Mouse (Mus musculus): ENCODE measurements around the gene Hbb-bs. TPM values are rescaled to one million over a fixed set of nuclear protein-coding genes. Genes with fewer than 3 reads are reported as not detected.
"Not testable (repeated sequence)": the region's sequence is repeated elsewhere in the genome, so short reads cannot be mapped to it uniquely, and the experiment has no call there.

The Hbb-bs gene
- polyA plus RNA-seq, 1 experiment from 2014 or later: 122,775 TPM

DNA sequence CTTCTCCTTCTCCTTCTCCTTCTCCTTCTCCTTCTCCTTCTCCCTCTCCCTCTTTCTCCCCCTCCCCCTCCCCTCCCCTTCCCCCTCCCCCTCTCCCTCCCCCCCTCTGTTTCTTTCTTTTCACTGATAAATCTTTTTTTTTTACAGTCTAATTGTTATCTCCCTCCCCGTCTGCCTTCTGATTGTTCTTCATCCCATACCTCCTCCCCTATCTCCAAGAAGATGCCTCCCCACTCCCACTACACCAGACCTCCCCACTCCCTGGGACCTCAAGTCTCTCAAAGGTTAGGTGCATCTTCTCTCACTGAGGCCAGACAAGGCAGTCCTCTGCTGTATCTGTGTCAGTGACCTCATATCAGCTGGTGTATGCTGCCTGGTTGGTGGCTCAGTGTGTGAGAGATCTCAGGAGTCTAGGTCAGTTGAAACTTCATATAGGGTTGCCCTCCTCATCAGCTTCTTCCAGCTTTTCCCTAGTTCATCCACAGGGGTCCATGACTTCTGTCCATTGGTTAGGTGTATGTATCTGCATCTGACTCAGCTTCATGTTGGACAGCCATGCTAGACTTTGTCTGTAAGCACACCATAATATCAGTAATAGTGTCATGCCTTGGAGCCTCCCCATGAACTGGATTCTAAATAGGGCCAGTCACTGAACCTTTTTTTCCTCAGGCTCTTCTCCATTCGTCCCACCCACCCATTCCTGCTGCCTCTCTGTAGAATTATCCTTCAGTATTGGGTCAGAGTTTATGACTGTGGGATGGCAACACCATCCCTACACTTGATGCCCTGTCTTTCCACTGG, 16.8 kb upstream of the Hbb-bs start:
- Histone ChIP-seq H3K27me3 (no peaks in the 10 kb centered on the region), H3K9ac (peak overlapping the region; percentile 24; the same call in 1 of the 2 replicates), H3K36me3 (replicated peaks) (no peaks in the 10 kb centered on the region), H3K9me3 (replicated peaks) (no peaks in the 10 kb centered on the region), H3K4me1 (replicated peaks) (peaks cover 38% of the 10 kb centered on the region), H3K4me3 (replicated peaks) (no peak overlapping the region), H3K4me2 (peak overlapping the region; percentile 30), H3K27ac (replicated peaks) (peak overlapping the region; percentile 72)
- ATAC-seq (ENCODE audit: insufficient read depth): peak; percentile 74
- WGBS (ENCODE audit: insufficient replicate concordance): 12% methylated on average over 1 of the region's 2 CpGs

DNA sequence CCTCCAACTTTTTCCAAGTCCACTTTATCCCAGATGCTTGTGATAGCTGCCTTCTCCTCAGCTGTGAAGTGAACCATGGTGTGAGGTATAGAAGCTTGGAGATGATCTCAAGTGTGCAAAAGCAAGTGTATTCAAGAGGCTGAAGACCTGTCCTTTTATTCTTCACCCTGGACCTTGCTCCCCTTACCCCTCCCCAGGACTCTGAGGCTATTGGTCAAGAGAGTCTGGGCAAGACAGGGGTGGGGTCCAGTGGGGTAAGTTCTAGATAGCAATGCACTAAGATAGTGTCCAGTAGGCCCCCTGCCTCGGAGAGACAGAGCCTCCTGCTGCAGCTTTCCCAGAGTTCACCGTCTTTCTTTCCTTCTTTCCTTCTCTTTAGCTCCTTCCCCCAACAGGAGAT, 15.1 kb upstream of the Hbb-bs start, which contains the start of gene Hbb-bh1:
Gene Hbb-bh1, minus strand, starts transcription at position 131 of the 400 bp plus-strand sequence.
- H3K4me2 ChIP-seq: no peak within 1 kb of the TSS
- no peak for ATAC-seq (ENCODE audit: insufficient read depth)

DNA sequence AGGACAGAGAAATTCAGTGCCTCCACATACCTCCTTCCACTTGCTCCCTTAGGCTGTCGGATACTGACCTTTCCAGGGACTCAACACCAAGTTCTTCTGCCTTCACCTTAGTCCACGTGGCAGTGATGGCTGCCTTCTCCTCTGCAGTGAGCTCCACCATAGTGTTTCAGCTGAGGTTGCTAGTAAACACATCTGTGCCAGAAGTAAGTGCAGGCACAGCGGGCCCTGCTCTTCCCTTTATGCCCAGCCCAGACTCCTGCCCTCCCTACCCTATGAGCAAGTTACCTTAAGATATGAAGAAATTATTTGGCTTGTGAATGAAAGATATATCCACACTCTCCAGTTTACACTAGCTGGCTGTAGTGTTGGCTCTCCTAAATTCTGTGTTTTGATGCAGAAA, 12.4 kb upstream of the Hbb-bs start, which contains the start of gene Hbb-bh2:
Gene Hbb-bh2, minus strand, starts transcription at position 253 of the 400 bp plus-strand sequence.
- no peak within 1 kb of the TSS for H3K4me3 ChIP-seq (replicated peaks)
- peaks cover 29% of the 10 kb centered on the region for H3K4me1 ChIP-seq (replicated peaks)
- ATAC-seq (ENCODE audit: insufficient read depth): peak; percentile 20; the same call in 1 of the 2 replicates
- H3K27me3 ChIP-seq: no peaks in the 10 kb centered on the region
- H3K9me3 ChIP-seq (replicated peaks): no peaks in the 10 kb centered on the region
- no peak within 1 kb of the TSS for H3K4me2 ChIP-seq
- no peaks in the 10 kb centered on the region for H3K36me3 ChIP-seq (replicated peaks)
- H3K9ac ChIP-seq: peak within 1 kb of the TSS; percentile 19; the same call in 1 of the 2 replicates
- WGBS (ENCODE audit: insufficient replicate concordance): 60% methylated on average over 3 of the region's 3 CpGs
- peak within 1 kb of the TSS; percentile 67 for H3K27ac ChIP-seq (replicated peaks)

More for the DNA sequence above, 15.1 kb upstream of the Hbb-bs start, which contains the start of gene Hbb-bh1:
- H3K9me3 ChIP-seq (replicated peaks): no peaks in the 10 kb centered on the region
- no peaks in the 10 kb centered on the region for H3K27me3 ChIP-seq
- H3K36me3 ChIP-seq (replicated peaks): no peaks in the 10 kb centered on the region
- 58% methylated on average over 2 of the region's 2 CpGs for WGBS (ENCODE audit: insufficient replicate concordance)
- H3K4me3 ChIP-seq (replicated peaks): no peak within 1 kb of the TSS
- peaks cover 31% of the 10 kb centered on the region for H3K4me1 ChIP-seq (replicated peaks)
- peak within 1 kb of the TSS; percentile 49; the same call in 1 of the 2 replicates for H3K27ac ChIP-seq (replicated peaks)
- H3K9ac ChIP-seq: no peak within 1 kb of the TSS

DNA sequence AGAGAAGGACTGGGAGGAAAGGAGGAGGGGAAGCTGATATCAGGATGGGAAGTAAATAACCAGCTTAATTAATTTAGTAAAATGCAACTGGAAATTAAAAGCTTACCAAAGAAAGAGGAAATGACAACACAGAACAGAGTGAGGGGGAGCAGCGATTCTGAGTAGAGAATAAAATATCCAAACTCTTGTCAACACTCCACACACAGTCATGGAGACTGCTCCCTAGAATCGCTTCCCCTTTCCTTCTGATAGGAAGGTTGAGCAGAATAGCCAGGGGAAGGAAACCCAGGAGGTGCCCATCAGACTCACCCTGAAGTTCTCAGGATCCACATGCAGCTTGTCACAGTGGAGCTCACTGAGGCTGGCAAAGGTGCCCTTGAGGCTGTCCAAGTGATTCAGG, 757 bp downstream of the Hbb-bs start:
- no CpG with 5 or more reads among the region's 2 CpGs for WGBS (ENCODE audit: insufficient replicate concordance)
- not testable (repeated sequence) for ATAC-seq (ENCODE audit: insufficient read depth); H3K9ac ChIP-seq

DNA sequence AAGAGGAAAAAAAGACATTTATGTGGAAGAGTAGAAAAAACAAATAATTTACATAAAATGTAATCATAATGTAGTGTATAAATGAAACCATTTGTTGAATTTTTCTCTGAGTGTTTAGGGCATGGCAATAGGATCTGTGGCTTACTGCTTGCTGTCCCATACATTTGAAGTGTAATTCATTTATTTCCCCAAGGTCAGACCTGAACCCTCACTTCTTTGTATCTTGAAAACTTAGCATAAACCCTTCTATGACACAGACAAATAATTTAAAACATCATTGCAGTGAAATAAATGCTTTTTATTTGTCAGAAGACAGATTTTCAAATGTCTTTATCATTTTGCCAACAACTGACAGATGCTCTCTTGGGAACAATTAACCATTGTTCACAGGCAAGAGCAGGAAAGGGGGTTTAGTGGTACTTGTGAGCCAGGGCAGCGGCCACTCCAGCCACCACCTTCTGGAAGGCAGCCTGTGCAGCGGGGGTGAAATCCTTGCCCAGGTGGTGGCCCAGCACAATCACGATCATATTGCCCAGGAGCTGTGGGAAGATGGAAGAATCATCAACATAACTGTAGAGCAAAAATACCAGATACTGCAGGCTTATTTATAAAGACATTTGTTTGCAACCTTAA, 1.5 kb downstream of the Hbb-bs start:
- 52% methylated on average over 3 of the region's 3 CpGs for WGBS (ENCODE audit: insufficient replicate concordance)
- Histone ChIP-seq H3K4me2 (peak overlapping the region; percentile 41; the same call in 1 of the 2 replicates), H3K9ac (peak overlapping the region; percentile 53), H3K4me1 (replicated peaks) (peaks cover 33% of the 10 kb centered on the region), H3K9me3 (replicated peaks) (no peaks in the 10 kb centered on the region), H3K4me3 (replicated peaks) (peak overlapping the region; percentile 55), H3K27me3 (no peaks in the 10 kb centered on the region), H3K36me3 (replicated peaks) (no peaks in the 10 kb centered on the region), H3K27ac (replicated peaks) (peak overlapping the region; percentile 98)
- ATAC-seq (ENCODE audit: insufficient read depth): peak; percentile 62

More for the DNA sequence above, 757 bp downstream of the Hbb-bs start:
- not testable (repeated sequence) for H3K36me3 ChIP-seq (replicated peaks); H3K9me3 ChIP-seq (replicated peaks); H3K4me2 ChIP-seq; H3K27me3 ChIP-seq; H3K27ac ChIP-seq (replicated peaks); H3K4me3 ChIP-seq (replicated peaks)
- H3K4me1 ChIP-seq (replicated peaks): peaks cover 33% of the 10 kb centered on the region

DNA sequence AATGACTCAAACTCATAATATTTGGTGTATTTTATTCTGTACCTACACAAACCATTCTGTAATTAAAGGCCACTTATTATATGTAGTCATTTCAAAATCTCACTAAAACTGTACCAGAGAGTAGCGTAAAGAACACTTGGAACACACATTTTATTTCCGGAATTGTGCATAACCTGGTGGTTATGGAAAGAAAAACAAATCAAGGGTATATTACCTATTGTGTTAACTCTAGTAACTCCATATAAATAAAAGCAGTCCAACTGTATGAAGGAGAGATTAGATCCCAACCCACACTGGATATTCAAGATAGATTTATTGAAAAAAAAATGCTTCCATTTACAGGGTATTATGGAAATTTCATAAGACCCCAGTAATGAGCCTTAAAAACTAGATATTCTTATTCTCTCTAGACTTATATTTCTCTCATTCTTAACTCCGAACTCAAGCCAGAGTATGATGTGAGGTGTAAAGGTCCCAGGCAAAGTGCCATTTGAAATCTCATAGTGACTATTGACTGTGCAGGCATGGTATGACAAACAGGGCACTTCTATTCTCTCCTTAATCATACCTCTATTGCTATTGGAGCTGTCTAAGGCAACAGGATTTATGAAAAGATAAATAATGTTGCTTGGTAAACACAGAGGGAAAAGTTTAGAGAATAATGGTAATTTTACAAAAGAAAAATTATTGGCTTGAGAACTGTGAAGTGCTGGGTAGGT, 2.2 kb downstream of the Hbb-bs start:
- no peaks in the 10 kb centered on the region for H3K9me3 ChIP-seq (replicated peaks)
- no peaks in the 10 kb centered on the region for H3K36me3 ChIP-seq (replicated peaks)
- no peak overlapping the region for H3K9ac ChIP-seq
- peak overlapping the region; percentile 98 for H3K27ac ChIP-seq (replicated peaks)
- peak overlapping the region; percentile 64 for H3K4me2 ChIP-seq
- 66% methylated on average over 3 of the region's 3 CpGs for WGBS (ENCODE audit: insufficient replicate concordance)
- H3K27me3 ChIP-seq: no peaks in the 10 kb centered on the region
- peak; percentile 80 for ATAC-seq (ENCODE audit: insufficient read depth)
- H3K4me3 ChIP-seq (replicated peaks): peak overlapping the region; percentile 55
- H3K4me1 ChIP-seq (replicated peaks): peaks cover 33% of the 10 kb centered on the region

DNA sequence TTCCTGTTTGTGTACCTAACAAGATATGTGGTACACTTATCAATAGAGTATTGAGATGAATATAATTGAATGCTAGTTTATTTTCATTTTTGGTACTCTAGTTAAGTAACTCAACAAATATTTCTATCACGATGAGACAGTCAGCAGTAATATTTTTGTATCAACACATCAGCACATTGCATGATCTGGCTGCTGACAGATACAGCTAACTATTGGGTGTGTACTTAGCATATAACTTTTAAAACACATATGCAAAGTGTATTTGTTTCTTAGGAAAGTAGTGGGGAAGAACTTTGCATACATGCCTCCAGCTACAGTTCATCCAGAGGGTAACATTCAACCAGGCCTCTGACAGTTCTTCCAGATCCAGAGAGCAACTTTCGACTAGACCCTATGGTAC, 3.3 kb downstream of the Hbb-bs start:
- ATAC-seq (ENCODE audit: insufficient read depth): no peak
- Histone ChIP-seq H3K9me3 (replicated peaks) (no peaks in the 10 kb centered on the region), H3K4me1 (replicated peaks) (peaks cover 25% of the 10 kb centered on the region), H3K27ac (replicated peaks) (peak overlapping the region; percentile 98), H3K27me3 (no peaks in the 10 kb centered on the region), H3K4me3 (replicated peaks) (peak overlapping the region; percentile 55), H3K36me3 (replicated peaks) (no peaks in the 10 kb centered on the region), H3K9ac (peak overlapping the region; percentile 64), H3K4me2 (peak overlapping the region; percentile 64)
- WGBS (ENCODE audit: insufficient replicate concordance): 44% methylated on average over 2 of the region's 2 CpGs

DNA sequence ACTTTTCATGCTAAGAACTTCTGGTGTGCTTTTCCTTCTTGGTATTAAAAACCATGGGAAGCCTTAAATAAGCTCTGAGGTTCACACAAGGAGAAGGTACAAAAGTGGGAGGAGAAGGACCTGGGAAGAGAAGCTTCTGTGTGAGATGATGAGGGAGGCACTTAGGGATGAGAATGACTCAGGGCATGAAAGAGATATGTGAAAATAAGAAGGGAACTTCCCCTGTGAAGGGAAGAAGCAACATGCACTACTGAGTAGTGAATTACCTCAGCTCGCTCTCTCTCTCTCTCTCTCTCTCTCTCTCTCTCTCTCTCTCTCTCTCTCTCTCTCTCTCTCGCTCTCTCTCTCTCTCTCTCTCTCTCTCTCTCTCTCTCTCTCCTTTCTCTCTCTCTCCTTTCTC, 12.8 kb downstream of the Hbb-bs start:
- ATAC-seq (ENCODE audit: insufficient read depth); H3K36me3 ChIP-seq (replicated peaks); H3K9me3 ChIP-seq (replicated peaks); H3K27me3 ChIP-seq; H3K4me1 ChIP-seq (replicated peaks): not testable (repeated sequence)
- Histone ChIP-seq H3K4me3 (replicated peaks) (peak overlapping the region; percentile 45), H3K4me2 (peak overlapping the region; percentile 66), H3K27ac (replicated peaks) (peak overlapping the region; percentile 95), H3K9ac (peak overlapping the region; percentile 54)
- 43% methylated on average over 1 of the region's 2 CpGs for WGBS (ENCODE audit: insufficient replicate concordance)

DNA sequence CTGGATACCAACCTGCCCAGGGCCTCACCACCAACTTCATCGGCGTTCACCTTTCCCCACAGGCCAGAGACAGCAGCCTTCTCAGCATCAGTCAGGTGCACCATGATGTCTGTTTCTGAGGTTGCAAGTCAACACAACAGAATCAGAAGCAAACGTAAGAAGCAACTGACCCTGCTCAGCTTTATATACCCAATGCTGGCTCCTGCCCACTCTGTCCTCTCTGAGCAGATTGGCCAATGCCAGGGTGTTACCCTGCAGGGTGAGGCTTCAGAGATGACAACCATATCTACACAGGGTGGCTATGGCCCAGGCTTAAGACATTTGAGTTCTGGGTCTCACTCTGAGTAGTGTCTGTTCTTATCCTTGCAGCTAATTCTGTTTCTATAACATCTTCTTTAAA, 14.1 kb downstream of the Hbb-bs start, which contains the start of gene Hbb-bt:
Gene Hbb-bt, minus strand, starts transcription at position 231 of the 400 bp plus-strand sequence.
- H3K36me3 ChIP-seq (replicated peaks): no peaks in the 10 kb centered on the region
- peaks cover 17% of the 10 kb centered on the region for H3K4me1 ChIP-seq (replicated peaks)
- ATAC-seq (ENCODE audit: insufficient read depth): peak; percentile 82
- H3K4me2 ChIP-seq: peak within 1 kb of the TSS; percentile 66
- peak within 1 kb of the TSS; percentile 60 for H3K9ac ChIP-seq
- H3K27ac ChIP-seq (replicated peaks): peak within 1 kb of the TSS; percentile 96
- 37% methylated on average over 3 of the region's 3 CpGs for WGBS (ENCODE audit: insufficient replicate concordance)
- no peaks in the 10 kb centered on the region for H3K9me3 ChIP-seq (replicated peaks)
- H3K27me3 ChIP-seq: no peaks in the 10 kb centered on the region
- H3K4me3 ChIP-seq (replicated peaks): peak within 1 kb of the TSS; percentile 58

DNA sequence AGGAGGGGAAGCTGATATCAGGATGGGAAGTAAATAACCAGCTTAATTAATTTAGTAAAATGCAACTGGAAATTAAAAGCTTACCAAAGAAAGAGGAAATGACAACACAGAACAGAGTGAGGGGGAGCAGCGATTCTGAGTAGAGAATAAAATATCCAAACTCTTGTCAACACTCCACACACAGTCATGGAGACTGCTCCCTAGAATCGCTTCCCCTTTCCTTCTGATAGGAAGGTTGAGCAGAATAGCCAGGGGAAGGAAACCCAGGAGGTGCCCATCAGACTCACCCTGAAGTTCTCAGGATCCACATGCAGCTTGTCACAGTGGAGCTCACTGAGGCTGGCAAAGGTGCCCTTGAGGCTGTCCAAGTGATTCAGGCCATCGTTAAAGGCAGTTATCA, 14.7 kb downstream of the Hbb-bs start:
- peak overlapping the region; percentile 58; the same call in 1 of the 2 replicates for H3K4me3 ChIP-seq (replicated peaks)
- ATAC-seq (ENCODE audit: insufficient read depth): peak; percentile 5
- not testable (repeated sequence) for H3K36me3 ChIP-seq (replicated peaks); H3K27me3 ChIP-seq; H3K9me3 ChIP-seq (replicated peaks); H3K9ac ChIP-seq; H3K4me2 ChIP-seq
- WGBS (ENCODE audit: insufficient replicate concordance): no CpG with 5 or more reads among the region's 3 CpGs
- H3K4me1 ChIP-seq (replicated peaks): peaks cover 19% of the 10 kb centered on the region
- H3K27ac ChIP-seq (replicated peaks): peak overlapping the region; percentile 96; the same call in 1 of the 2 replicates
